Mouse (Mus musculus) adrenal gland, adult 2 months (tissue): Measurements from ENCODE around the gene Cep95. TPM values are rescaled to one million over a fixed set of nuclear protein-coding genes. Genes with fewer than 3 reads are reported as not detected.
"Not testable (repeated sequence)": the region's sequence is repeated elsewhere in the genome, so short reads cannot be mapped to it uniquely, and the experiment has no call there.

Source experiments
- DNase-seq: peaks from one replicate; pipeline ENCODE4 v3.0.0; 2021
- polyA plus RNA-seq: library from polyadenylated mRNA; depleted of rRNA; stranded (reverse); fragments of >200 nt; gene quantifications from 2 replicates; pipeline ENCODE4 v1.2.3, GENCODE M21; 2012
- total RNA-seq, 2 experiments: library from RNA; stranded (reverse); gene quantifications; 2 replicates each; pipeline ENCODE4 v1.2.3; 2021

Cep95 gene
- total and polyA plus RNA-seq, 3 experiments, result 0.92 to 12.5 (median 7.1) TPM

- DNase-seq, result no peak
Measured at GRCm38 (mm10) chr11:106776960-106777359, 12.1 kb upstream of the Cep95 start.

GRCm38 (mm10) chr11:106777395-106777794 is 11.7 kb upstream of the Cep95 start:
- no peak for DNase-seq

- DNase-seq, result no peak
Measured at GRCm38 (mm10) chr11:106778132-106778531, 10.9 kb upstream of the Cep95 start.

- no peak for DNase-seq
Measured at GRCm38 (mm10) chr11:106778589-106779387, 10.3 kb upstream of the Cep95 start.

GRCm38 (mm10) chr11:106779388-106780088 is 9.5 kb upstream of the Cep95 start, which contains the start of gene Polg2:
Polg2 (minus strand) TSS chr11:106779537.
- peak; percentile 95 for DNase-seq

GRCm38 (mm10) chr11:106780089-106780425 is 9.0 kb upstream of the Cep95 start:
- no peak for DNase-seq

- DNase-seq, result no peak
Measured at GRCm38 (mm10) chr11:106780590-106781220, 8.3 kb upstream of the Cep95 start.

- not testable (repeated sequence) for DNase-seq
Measured at GRCm38 (mm10) chr11:106782271-106782670, 6.8 kb upstream of the Cep95 start.

GRCm38 (mm10) chr11:106782841-106783764 is 5.9 kb upstream of the Cep95 start:
- no peak for DNase-seq

GRCm38 (mm10) chr11:106784476-106784875 is 4.6 kb upstream of the Cep95 start:
- no peak for DNase-seq

GRCm38 (mm10) chr11:106785043-106785442 is 4.0 kb upstream of the Cep95 start:
- no peak for DNase-seq

- peak; percentile 93 for DNase-seq
Measured at GRCm38 (mm10) chr11:106787131-106788025, 1.7 kb upstream of the Cep95 start.

- peak; percentile 99 for DNase-seq
Measured at GRCm38 (mm10) chr11:106788026-106788774, 852 bp upstream of the Cep95 start.

GRCm38 (mm10) chr11:106789649-106790048 is 597 bp downstream of the Cep95 start:
- no peak for DNase-seq

- DNase-seq, result no peak
Measured at GRCm38 (mm10) chr11:106793846-106794245, 4.8 kb downstream of the Cep95 start.

- DNase-seq, result no peak
Measured at GRCm38 (mm10) chr11:106795679-106796078, 6.6 kb downstream of the Cep95 start.

- no peak for DNase-seq
Measured at GRCm38 (mm10) chr11:106802069-106802627, 13.1 kb downstream of the Cep95 start.

- not testable (repeated sequence) for DNase-seq
Measured at GRCm38 (mm10) chr11:106807442-106807841, 18.4 kb downstream of the Cep95 start.

- no peak for DNase-seq
Measured at GRCm38 (mm10) chr11:106812410-106813136, 23.5 kb downstream of the Cep95 start.
